Mouse (Mus musculus): Measurements from ENCODE around the gene Prtg.

Gene Prtg

DNA sequence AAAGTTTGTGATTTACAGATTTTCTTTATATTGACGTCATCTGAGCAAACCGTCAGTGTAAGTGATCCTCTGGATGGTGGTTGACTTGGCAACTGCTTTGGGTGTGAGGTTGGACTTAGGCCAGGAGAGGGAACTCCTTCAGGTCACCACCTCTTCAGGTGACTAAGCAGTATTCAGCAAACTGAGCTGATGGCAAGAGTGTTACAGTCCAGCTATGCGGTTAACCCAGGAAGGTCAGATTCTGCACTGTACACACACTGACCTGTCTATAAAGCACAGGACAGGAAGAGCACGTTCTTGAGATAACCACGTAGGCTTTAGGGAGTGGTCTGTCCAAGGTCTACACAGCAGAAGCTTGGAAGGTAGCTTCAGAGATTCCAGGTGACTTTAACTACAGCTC lies 3.9 kb downstream of the Prtg start:
- no peak for DNase-seq (ENCODE audit: low spot score)

DNA sequence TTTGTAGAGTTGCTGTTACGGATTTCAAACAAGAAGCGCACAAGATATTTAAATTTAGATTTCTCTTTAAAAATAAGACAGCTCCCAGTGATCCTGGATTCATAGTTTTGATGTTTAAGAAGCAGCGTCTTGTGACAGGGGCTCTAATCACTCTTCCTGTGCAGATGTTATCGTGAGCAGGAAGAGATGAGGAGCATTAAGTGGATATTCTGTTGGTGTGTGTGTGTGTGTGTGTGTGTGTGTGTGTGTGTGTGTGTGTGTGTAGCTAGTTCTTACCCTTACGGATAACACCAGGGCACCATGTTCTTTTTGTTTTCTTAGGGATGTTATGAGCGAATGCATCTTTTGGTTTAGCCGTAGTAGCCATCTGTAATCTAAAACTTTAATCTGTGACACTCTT lies 5.4 kb downstream of the Prtg start:
- no peak for DNase-seq (ENCODE audit: low spot score)

DNA sequence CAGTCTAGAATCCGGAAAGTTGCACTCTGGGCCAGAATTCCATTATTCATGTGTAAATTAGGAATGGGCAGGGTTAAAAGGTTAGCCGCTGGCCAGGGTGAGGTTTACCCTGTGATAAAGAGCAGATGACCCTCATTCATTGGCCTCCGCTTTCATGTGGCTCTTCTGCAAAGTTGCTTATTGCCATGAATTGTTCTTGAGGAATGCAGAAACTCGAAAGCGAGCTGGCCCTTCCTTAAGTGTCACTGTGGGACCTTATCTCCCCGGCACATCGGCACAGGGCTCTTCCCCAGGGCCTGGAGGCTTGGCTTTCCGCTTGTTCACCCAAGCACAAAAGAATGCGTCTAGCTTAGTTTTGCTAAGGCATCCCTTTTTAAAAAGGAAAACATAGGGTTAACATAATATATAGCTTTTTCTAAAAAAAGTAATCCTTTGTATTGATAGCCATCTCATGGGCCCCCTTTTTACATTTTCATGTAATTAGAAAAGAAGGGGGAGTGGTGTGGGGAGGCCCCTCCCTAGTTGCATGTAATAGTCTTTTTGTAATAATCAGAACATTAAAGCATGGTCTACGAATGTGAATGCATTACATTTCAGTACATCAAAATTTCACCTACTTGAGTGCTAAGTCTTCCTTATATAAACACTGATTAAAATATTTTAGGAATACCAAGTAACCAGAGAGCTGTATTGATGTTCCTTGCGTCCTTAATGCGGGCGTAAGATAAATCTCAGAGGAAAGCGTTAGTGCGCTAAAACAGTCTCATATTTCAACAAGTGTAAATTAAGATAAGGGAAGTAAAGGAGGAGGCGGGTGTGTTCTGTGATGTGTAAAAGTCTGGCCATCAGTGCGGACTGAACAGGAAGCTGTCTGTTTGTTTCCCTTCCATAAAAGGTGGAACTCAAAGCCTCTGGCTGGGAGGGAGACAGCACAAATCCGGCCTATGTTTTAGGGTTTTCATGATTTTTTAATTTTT lies 6.2 kb downstream of the Prtg start:
- no peak for DNase-seq (ENCODE audit: low spot score)

DNA sequence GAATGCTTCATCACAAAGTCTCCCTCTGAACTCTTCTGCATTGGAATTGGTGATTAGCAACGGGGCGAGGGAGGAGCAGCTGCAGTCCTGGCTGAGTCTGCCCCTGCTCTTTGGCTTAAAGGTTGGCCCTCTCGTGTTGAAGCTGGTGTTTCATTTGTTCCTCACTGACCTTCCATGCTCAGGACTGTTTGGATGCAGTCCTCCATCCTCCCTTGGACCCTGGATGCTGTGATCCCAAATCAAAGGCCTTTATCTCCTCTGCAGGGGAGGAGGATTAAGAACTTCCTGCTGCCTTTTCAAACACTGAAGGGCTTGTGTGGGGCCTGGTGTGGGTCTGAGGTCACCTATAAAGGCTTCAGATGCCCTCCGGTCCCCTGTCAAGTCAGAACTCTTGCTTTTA lies 18.8 kb downstream of the Prtg start:
- DNase-seq (ENCODE audit: low spot score) = no peak

DNA sequence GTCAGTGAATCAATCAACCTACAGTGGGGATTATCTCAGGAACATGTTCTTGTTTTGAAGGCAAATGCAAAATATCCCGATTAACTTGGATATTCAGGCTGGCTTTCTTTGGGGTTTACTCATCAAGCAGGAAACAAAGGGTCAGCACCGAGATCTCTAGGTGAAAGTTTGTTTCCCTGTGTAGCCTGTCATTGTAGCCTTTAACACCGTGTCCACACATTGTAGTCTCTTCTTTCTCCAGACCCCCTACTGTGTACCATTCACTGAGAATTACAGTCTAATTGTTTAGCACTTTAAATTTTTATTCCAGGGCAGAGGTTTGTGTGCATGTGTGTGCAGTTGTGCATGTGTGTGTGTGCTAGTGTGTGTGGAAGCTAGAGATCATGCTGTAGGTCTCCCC lies 19.3 kb downstream of the Prtg start:
- DNase-seq (ENCODE audit: low spot score) = no peak

DNA sequence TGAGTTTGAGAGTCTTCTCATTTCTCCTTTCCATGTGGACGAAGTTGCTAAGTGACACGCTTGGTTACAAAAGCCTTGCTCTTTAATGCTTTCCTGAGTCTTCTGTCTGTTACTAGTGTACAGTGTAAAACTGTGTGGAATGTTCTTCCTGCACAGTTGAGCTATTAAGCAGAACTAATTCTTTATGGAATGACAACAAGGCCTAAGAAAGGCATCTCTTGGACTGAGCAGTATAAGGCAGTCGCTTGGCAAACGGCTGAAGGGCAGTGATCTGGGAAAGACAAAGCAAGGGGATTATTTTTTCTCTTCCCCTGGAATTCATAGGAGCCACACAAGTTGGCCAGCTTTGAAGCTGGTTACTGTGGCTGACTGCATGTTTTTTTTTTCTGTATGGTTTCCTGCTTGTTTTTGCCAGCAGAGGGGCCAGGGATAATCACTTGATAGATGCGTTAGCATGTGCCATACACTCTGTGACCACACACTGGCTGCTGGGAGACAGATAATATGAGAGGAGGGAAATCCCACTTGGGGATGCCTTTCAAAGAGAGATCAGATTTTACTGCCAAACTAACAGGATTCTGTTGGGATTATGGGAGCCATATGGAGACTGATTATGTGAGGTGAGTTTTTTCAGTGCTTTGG lies 22.1 kb downstream of the Prtg start:
- no peak for DNase-seq (ENCODE audit: low spot score)

DNA sequence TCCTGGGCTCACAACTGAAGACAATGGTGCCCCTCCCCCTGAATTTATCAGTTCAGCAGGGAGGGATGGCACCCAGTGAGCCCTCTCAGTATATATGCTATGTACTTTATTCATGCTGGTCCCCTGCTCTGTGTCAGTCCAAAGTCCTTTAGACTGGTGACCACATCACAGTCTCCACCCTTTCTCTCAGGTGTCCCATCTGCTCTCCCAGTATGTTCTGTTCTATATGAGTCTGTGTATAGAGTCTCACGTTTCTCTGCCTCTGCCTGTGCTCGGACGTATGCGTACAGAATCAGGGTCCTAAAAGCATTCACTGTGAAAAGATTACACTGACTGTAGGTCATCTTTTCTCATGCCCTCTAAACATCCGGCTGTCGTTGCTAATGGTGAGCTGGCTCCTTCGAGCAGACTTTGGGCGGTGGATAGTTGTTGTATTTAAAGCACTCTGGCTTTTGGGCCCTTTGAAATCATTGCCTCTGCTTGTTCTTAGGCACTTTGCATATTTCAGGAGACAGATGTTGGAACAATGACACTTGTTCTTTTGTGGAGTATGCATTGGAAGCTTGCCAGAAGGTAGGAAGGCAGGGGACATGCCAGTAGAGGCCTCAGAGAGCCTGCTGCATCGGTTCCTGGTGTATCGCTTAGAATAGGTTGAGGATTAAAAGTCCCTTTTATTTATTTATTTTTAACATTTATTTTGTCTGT lies 27.5 kb downstream of the Prtg start:
- no peak for DNase-seq (ENCODE audit: low spot score)

DNA sequence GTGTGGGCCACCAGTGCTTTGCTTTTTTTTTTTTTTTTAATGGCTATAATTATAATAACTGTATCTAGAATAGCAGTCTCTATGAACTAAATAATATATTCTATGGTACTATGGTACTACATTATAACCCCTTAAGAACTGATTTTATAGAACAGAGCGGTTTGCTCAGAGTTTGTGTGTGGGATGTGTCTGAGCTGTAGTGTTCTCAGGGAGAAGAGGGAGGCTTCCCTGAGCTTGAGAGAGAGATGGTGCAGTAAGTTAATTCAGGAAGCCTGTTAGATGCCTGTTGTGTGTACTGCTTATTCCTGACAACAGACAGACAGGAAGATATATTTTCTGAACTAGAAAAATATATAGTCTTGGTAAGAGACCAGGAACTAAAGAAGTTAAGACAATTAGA lies 28.3 kb downstream of the Prtg start:
- DNase-seq (ENCODE audit: low spot score) = no peak

DNA sequence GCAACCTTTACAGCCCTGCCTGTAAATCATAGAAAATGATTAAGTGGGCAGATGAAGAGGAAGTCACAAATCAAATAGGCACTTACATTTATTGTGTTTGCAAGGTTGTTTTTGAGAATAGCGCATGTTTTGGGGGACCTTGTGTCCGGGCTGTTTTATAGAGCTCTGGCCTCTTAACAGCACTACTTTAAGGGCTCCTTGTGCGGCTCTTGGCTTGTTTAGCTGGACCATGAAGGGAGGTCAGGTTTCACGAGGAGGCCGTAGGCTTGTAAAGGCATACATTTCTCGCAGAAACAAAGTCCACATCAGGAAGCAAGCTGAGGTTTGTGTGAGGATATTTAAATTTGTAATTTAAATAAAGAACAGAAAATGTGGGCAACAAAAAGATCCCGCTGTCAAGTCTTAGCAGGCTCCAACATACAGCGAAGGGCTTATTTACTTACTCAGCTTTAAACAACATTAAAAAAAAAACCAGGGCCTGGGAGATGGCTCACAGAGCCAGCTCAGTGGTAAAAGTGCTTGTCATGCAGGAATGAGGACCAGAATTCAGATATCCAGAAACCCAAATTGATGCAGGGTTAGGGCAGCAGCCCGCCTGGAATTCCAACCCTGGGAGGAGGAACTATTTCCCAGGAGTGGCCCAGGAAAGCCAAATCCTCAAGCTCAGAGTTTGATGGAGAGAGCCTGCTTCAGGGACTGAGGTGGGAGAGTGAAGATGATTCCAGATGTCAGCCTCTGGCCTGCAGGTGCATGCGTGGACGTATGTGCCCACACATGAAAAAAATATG lies 30.2 kb downstream of the Prtg start:
- DNase-seq (ENCODE audit: low spot score) = no peak

DNA sequence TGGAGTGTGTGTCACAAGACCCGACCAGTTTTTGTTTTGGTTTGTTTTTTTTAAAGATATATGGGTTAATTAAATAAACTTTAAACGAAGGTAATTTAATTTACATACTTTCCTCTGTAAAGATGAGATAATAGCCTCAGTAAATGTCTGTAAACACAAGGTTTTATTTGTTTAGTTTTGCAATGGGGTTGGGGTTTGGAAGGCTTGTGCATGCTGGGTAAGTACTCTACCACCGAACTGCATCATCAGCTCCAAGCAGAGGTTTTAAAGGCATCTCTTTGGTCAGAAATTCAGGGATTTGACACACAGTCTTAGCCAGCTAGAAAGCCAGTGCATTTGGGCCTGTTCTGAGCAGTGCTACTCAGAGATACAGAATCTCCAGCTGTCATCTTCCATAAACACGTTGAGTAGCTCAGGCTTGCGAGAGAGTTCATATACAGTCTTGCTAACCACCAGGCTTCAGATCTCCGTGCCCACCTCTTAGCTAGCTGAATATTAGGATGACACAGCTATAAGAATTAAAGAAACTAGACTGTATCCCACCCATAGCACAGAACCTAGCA lies 31.0 kb downstream of the Prtg start:
- no peak for DNase-seq (ENCODE audit: low spot score)

DNA sequence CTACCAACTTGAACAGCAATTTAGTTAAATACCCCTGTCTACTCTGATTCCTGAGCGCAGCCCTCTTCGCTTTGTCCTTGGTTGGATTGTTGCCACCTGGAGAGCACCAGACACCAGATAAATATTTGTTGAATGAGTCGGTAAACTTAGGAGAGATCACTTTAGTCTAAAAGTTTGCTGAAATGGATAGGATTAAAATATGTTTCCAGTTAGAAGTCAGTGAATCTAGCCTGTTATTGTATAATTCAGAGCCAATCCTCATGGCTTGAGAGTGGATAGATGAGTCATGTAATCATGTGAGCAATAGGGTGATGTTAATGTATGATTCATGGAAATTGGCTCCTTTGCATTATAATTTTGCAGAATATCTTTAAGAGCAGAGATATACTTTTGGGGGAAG lies 31.6 kb downstream of the Prtg start:
- no peak for DNase-seq (ENCODE audit: low spot score)

DNA sequence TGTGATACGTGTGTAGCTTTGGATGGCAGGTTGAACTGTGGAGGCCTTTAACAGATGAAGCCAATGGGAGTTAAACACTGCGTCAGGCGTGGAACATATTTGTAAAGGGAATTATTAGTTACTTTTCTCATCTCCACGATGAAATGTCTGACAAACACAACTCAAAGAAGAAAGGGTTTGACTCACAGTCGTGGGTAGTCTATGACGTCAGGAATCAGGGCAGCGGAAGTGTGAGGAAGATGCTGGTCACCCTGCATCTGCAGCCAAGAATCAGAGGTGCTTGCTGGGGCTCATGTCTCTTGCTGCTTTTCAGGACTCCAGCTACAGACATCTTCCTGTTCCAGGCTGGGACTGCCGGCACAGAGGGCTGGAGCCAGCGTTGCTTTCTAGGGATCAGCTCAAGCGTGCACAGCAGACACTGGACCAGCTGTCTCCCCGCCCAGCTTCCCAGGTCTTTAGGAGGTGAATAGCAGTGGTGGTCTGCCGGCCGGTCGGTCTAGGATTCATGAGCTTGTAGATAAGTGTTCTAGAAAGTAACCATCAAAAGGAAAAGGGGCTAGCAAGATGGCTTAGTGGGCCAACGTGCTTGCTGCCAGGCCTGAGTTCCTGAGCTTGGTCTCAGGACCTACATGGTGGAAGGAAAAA lies 32.8 kb downstream of the Prtg start:
- DNase-seq (ENCODE audit: low spot score) = no peak

DNA sequence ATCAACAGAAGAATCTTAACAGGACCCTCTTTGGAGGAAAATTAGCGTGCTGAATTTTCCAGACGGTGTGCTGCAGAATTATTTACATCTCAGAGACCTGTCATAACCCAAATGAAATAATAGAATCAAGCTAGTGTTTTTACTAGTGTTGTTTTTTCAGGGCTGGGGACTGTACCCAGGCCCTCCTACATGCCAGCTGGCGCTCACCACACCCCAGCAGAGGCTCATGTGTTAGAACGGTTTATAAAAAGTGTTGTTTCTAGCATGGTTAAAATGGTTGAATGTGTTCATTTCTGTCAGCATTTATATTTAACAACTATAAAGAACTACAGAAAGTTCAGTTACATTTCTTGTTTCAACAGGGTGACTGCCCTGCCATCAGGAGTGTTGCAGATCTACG lies 37.8 kb downstream of the Prtg start:
- no peak for DNase-seq (ENCODE audit: low spot score)

DNA sequence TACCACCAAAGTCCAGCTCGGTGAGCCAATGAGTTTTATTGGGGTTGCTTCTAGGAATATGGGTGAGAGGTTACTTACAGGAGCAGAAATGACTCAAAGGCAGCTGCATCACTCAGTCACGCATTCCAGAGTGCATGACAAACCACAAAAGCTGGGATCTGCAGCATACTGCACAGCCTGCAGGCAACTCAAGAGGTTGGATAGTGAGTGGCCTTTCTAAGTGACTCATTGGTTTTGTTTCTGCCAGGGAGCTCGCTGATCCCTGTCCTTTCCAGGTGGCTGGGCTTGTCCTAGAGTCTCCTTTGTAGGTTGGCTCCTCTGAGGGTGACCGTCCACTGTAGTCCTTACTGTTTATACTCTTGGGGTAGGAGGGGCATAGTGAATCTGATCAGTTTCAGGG lies 39.5 kb downstream of the Prtg start:
- no peak for DNase-seq (ENCODE audit: low spot score)

DNA sequence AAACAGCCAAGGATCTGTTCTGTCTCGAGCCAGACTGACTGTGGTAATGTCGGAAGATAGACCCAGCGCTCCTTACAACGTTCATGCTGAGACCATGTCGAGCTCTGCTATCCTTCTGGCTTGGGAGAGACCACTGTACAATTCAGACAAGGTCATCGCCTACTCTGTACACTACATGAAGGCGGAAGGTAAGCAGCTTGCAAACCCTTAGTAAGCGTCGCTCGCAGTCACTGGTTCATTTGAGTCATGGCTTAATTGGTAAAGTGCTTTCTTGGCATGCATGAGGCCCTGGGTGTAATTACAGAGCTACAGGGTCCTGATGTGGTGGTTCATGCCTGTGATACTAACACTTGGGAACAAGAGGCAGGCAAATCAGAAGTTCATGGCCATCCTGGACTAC lies 44.9 kb downstream of the Prtg start:
- no peak for DNase-seq (ENCODE audit: low spot score)

DNA sequence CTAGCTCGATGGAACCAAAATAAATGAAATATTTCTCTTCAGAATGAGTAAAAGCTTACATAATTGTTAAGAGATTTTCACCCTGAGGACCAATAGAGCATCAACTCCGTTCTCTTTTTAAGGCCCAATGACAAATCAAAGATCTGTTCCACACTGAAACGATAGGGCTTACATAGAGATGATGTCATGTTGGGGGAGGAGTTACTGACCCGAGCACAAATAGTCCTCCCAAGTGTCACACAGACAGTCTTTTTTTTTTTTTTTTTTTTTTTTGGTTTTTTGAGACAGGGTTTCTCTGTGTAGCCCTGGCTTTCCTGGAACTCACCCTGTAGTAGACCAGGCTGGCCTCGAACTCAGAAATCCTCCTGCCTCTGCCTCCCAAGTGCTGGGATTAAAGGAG lies 45.3 kb downstream of the Prtg start:
- no peak for DNase-seq (ENCODE audit: low spot score)

DNA sequence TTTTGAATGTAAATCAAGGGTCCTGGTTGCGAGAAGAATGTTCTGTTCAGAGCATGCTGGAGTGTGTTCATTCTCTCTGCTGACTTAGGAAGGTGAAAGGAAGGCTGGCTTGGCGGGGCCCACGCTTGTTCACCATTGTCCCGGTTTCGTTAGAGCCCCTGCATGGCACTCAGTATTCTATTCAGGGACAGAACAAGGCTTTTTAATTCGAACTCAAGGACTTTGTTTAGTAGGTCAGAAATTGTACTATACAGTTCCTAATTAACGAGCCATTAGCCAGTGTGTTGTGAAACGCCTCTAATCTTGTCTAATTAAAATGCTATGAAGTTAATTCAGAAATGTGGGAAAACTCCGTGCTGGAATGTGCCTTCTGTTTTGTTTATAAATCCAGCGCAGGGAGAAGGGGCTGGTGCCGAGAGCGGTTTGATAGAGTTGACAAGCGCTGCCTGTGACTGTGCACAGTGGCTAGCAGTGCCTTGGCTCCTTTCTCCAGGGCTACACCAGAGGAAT lies 47.1 kb downstream of the Prtg start:
- no peak for DNase-seq (ENCODE audit: low spot score)

DNA sequence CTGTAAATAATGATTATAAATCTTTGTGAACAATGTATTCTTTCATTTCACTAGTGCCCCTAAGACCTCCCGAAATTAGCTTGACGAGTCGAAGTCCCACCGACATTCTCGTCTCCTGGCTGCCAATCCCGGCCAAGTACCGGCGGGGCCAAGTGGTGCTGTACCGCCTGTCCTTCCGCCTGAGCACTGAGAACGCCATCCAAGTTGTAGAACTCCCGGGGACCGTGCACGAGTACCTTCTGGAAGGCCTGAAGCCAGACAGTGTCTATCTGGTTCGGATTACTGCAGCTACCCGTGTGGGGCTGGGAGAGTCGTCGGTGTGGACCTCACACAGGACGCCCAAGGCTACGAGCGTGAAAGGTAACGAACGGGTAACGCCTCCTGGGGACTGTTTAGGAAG lies 50.0 kb downstream of the Prtg start:
- no peak for DNase-seq (ENCODE audit: low spot score)

DNA sequence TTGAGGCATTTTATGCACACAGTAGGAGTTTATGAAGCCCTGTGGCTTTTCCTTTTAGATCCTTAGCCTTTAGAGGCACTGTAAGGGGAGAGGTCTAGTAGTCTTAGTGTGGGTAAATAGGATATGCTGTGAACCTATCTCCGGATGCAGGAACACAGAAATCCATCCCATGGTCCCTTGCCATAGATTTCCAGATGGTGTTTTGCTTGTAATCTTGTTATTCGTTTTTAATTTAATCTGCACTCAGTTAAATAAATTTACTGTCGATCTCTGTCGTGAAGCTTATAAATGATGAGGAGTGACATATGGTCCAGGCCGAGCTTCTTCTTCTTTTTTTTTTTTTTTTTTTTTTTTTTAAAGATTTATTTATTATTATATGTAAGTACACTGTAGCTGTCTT lies 54.1 kb downstream of the Prtg start:
- no peak for DNase-seq (ENCODE audit: low spot score)

DNA sequence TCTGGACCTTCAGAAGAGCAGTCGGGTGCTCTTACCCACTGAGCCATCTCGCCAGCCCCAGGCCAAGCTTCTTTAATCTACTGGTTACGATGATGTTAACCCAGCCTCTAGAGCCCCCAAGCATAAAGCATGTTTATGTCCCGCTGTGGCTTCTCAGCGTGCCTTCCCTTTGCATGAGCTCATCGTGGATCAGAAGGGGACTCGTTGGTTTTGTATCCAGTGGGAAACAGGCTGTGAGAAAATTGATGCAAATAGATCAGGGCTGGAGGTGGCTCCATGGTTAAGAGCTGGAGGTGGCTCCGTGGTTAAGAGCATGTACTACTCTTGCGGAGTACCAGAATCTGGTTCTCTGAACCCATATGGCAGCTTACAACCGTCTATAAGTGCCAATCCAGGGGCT lies 54.6 kb downstream of the Prtg start:
- no peak for DNase-seq (ENCODE audit: low spot score)

DNA sequence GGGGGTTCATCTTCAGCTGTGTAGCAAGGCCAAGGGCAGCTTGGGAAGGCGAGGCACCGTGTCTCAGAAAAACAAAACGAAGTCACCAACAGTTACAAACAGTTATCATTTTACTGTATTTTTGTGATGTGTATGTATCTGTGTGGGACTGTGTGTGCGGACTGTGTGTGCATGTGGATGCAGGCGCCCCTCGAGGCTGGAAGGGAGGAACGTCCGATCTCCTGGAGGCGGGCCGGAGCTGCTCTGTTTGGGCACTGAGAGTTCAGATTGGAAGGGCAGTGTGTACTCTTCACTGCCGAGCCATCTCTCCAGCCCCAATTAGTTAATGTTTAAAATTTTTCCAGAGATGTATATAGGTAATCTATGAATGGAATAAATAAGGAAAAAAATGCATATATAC lies 55.5 kb downstream of the Prtg start:
- DNase-seq (ENCODE audit: low spot score) = no peak
